Mouse (Mus musculus) thymus, postnatal 0 days (tissue): Measurements from ENCODE around the gene Mef2a. TPM values are rescaled to one million over a fixed set of nuclear protein-coding genes. Genes with fewer than 3 reads are reported as not detected.
"Not testable (repeated sequence)": the region's sequence is repeated elsewhere in the genome, so short reads cannot be mapped to it uniquely, and the experiment has no call there.

Experiments used
- DNase-seq: peaks from one replicate; pipeline ENCODE4 v3.0.0-alpha.2; 2015; ENCODE audit warnings: low spot score
- polyA plus RNA-seq: library from polyadenylated mRNA; unstranded; fragments of >200 nt; fragmentation: Nextera tagmentation; extraction: Ambion mirVana; gene quantifications from 2 replicates; pipeline ENCODE4 v1.2.1, GENCODE M21; 2015

Gene Mef2a
- polyA plus RNA-seq, 1 experiment from 2014 or later = 64.9 TPM

DNA sequence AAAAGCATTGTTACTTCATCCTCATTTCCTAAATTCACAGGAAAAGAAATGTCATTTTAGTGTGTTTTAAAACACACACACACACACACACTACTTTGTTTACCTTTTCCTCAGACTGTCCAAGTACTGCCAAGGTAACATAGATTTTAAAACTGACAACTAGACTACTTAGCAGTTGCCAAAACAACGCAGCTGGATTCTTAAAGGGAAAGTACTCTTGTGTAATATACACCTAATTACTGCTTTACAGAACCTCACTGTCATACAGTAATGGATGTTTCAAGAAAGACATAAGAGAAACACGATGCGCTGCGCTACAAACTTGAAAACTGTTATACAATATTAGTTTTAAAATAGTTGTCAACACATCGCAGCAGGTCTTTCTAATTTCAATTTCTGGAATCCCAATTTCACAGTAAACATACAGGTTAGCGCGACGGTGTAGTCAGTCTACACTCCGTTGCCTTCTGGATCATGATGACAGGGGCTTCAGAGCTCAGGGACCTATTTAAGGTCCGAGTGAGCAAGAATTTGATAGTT lies 1.2 kb downstream of the Mef2a start:
- DNase-seq = peak; percentile 36

DNA sequence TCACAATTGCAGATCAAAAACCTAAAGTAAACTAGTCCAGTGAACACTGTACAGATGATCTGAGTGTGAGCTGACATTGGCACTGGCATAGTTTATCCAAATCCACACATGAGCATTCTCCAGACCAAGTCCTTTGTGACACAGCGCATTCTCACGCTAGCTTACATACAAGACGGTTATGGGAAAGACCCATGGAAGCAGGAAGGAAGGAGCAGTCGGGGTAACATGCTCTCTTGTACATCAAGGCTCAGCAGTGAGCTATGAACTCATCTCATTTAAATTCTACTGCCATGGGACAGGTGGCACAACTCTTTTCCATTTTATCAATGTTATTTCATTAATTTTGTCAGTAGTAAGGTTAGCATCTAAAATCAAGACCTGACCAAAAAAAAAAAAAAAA lies 3.0 kb downstream of the Mef2a start:
- DNase-seq = no peak

DNA sequence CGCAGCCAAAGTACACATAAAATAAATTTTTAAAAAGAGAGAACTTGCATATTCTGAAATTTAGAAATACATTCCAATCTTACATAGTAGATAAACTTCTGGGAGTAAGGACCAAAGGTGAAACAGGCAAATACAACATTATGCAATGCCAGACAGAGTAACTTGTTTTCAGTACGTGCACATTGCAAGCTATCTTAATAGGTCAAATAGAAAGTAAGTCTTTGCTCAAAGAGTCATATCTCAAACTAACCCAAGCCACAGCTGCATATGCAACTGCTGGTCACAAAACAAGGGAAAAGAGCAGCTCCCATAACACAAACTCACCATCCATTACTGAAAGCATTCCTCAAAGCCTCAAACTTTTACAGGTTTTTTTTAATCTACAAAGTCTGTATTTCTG lies 4.3 kb downstream of the Mef2a start:
- DNase-seq = no peak

DNA sequence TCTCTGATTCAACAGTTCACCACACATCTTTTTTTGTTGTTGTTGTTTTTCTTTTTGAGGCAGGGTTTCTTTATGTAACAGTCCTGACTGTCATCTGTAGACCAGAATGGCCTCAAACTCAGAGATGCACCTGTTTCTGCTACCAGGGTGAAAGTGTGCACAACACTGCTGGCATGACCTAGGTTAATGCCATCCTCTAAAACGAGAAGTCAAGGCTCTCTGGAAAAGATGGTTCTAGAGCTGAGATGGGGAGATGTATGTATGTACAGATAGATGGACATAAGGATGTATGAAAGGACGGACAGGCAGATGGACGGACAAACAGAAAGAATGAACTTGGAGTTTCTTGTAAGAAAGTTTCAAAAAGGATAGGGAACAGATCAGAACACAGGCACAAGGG lies 12.1 kb downstream of the Mef2a start:
- DNase-seq = no peak

DNA sequence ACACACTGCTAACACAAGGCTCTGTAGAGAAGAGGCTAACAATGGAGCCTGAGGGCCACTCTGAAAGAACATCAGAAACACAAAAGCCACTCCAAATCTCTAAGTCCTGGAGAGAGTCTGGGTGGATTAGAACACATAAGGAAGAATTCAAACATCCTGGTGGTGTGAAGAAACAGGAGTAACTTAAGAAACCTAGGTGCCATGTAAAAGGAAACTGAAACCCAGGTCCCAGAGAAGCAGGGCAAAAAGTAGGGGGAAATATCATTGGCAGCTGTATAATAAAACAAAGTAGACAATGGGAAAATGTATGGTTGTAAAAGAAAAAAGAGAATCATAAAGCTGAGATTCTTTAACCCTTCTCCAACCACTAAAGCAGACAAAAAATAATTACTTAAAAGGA lies 12.8 kb downstream of the Mef2a start:
- DNase-seq = no peak

DNA sequence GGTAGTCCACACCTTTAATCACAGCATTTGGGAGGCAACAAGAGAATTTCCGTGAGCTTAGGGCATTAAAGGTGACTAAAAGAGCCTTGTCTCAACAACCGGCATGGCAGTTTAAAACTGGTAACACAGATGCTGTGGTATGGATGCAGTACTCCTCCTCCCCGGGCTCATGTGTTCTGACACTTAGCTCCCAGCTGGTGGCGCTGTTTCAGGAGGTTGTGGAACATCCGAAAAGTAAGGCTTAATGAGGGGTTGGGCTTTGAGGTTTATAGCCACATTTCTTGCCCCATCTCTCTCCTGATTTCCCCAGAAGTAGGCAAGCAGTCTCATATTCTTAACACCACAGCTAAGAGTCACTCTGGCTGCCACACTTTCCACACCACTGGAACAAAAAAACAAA lies 16.8 kb downstream of the Mef2a start:
- peak; percentile 23 for DNase-seq

DNA sequence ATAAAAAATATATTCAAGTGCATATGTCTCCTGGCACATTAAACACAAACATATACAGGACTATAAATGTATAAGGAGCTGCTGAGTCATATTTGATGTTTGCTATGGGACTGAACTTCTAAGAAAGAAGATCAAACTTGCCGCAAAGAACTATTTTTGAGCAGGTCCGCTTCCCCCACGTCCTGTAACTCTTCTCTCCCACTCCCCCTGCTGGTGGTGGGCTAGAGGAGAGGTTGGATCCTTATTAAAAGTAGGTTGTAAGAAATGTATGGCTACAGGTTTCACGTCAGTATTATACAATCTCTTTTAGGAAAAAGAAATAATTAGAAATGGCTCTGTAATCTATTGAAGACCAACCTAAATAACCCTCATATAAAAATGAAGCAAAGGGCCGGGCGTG lies 19.0 kb downstream of the Mef2a start:
- peak; percentile 87 for DNase-seq

DNA sequence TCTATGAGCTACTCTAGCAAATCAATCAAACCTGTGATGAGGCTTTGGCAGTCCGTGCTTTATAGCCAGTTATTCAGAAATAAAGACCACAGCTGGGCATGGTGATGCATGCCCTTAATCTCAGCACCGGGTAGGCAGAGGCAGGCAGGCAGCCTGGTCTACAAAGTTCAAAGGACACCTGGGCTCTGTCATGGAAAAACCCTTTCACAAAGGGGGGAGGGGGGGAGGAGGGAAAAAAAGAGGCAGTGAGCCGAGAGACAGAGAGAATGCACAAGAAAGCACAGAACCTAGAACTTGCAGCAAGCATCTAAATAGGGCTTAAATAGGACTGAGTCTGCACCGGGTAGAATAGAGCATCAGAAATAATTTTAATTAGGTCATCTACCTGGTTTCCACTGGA lies 19.7 kb downstream of the Mef2a start:
- DNase-seq = peak; percentile 42

DNA sequence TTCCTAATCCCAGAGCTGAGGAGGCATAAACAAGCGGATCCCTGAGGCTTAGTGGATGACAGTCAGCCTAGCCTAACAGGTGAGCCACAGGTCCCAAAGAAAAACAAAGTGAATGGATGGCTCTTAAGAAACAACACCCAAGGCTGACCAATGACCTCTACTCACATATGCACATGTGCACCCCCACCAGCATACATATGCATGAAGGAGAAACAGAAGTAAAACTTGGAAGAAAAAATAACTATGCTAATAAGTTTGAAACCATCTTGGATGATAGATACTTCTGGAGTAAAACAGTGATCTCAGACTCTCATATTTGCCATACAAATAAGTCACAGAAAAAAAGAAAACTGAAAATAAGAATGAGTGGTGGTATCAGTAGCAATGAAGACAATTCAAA lies 28.2 kb downstream of the Mef2a start:
- DNase-seq = no peak

DNA sequence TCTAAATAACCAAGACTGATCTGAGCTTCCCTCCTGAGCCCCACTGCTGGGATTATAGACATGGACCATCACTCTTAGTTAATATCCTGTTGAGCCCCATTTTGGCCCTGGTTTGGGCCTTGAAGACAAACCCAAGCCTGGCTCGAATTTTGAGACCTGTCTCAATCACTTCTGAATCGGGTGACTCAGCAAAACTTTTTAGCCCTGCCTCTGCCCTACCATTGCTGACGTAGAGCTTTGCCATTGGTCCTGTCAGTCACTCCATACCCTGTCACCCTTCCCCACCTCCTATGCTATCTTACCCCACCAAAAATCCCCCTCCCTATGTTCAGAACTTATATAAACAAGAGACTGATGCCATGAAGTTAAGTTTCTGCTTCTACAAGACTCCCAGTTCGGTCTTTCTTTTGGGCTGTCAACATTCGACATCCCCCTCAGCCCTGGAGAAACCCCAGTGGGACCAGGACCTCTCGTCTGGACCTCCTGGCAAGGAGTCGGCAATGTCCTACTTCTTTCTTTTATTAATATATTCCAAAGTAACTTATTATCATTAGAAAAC lies 30.5 kb downstream of the Mef2a start:
- DNase-seq = no peak

DNA sequence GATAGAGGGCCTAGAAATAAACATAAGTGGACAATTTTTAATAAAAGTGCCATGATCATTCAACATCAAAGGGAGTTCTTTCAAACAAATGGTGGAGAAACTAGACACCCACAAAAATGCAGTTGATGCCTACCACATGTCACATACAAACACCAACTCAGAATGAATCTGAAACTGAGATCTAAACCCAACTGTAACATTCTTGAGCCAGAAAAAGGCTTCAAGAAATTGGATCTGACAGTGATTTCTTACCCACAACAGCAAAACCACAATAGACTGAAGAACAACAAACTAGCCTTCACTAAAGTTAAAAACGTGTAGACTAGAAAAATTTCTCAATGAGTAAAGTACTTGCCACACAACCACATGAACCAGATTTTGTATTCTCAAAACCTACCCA lies 52.3 kb downstream of the Mef2a start:
- no peak for DNase-seq

DNA sequence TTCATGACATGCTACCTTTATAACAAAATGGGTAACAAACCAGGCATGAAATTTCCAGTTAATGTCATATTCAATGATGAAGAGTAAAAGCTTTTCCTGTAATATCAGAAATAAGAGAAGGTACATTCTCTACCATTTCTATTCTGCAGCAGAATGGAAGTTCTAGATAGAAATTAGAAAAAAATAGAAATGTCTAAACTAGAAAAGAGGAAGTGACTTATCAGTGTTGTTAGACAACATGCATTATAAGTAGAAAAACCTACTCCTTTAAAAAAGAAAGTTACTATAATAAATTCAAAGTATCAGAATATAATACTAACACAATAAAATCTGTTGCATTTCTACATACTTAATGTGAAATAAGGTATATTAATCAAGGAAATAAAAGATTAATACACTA lies 54.0 kb downstream of the Mef2a start:
- no peak for DNase-seq

DNA sequence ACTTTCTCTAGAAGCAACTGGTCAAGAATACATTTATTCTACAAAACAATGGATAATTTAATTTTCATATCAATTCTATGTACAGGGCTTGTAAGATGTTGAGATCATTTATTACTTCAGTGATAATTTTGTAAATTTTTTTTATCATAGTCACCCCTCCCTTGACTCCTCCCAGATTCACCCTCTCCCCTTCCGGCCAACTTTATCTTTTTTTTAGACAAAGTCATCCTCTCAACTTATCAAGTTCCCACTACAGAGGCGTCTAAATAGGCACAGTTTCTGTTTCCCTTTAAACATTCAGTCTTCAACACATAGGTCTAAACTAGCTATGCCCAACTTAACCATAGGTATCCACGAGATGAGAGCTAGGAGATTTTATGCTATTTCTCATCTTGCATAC lies 59.5 kb downstream of the Mef2a start:
- no peak for DNase-seq

DNA sequence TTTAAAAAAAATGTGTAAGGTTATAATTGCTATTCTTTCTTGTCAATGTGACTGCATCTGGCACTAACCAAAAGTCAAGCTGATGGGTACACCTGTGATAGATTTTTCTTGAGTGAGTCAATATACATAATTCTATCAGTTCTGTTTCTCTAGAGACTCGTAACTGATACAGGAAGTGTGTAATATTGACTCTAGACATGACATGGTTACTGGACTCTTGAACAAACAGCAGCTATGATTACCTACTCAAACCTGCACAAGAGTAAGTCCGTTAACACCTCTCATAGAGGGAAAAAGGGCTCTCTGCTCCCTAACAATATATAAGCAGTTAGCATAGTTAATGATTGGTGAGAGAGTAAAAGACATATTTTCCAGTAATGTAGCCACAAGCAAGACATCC lies 62.5 kb downstream of the Mef2a start:
- DNase-seq = no peak

DNA sequence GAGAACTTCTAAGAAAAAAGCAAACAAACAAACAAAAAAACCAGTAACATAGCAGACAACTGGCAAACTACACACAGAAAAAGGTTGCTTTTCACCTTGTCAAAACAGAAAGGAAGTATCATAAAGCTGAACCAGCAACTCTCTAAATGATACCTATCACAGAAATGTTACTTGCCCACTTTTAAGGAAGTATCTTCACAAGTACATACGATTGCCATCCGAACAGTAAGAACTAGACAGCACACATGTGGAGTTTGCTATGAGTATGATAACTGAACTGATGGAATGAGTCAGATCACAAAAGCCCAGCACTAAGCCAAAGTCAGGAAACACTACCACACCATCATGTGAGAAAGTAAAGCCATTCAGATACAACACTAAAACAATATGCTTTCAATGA lies 64.6 kb downstream of the Mef2a start:
- no peak for DNase-seq

DNA sequence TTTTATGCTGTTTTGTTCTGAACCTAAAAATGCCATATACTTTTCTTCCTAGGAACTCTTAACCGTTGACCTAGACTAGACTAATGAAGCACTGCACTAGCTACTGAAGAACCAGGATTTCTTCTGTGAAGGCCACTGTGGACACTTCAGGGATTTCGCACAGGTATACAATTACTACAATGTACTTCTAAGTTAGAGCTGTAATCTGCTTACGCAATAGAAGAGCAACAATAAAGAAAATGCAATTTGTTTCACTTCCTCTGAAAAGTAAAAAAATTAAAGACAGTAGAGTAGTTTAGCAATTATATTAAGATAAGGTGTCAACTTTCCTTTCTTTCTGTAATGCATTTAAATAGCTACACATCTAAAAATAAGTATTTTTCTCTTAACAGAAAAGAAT lies 65.6 kb downstream of the Mef2a start:
- no peak for DNase-seq

DNA sequence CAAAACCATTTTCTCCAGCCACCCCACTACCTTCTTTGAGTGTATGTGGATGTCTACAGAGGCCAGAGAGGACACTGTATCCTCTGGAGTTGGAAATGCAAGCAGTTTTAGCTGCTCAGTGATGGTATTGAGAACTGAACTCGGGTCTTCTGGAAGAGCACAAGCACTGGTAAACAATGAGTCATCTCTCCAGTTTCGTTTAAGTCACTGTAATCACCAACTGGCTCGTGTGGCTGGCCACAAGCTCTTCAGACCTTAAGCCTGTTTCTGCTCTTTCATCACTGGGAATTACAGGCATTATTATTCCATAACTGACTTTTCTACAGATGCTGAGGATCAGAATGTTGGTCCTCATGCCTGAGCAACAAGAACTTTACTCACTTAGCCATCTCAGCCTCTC lies 67.7 kb downstream of the Mef2a start:
- DNase-seq = no peak

DNA sequence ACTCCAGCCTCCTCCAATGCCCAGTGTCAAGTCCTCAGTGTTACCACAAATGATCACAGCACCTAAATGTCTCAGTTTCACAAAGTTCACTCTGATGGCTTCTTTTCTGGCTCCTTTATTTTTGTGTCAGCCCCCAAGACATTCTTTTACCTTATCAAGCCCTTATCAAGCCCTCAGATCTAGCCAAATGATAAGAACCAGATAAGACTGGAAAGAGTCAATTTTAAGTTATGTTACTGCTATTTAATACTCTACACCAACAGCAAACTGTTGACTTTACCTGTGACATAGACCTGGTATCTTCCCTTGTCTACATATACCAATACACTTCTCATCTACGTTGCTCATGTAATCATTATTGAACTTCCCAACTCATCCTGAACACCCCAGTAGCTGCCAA lies 76.2 kb downstream of the Mef2a start:
- DNase-seq = no peak

DNA sequence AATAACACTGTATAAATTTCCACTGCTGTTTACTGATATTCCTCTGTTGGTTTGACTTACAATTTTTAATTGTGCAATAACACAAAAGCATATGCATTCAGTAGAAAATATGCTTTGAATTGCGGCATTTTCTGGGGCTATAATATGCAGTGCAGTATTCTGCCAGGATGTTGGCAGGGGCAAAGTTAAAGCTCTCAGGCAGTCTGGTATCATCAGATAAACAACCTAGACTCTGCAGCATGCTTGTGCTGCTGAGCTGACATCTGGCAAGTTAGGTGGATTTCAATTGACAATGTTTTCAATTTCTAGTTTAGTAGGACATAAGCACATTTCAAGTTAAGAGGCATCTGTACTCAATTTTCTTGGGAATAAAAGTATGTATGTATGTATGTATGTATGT lies 81.3 kb downstream of the Mef2a start:
- no peak for DNase-seq

DNA sequence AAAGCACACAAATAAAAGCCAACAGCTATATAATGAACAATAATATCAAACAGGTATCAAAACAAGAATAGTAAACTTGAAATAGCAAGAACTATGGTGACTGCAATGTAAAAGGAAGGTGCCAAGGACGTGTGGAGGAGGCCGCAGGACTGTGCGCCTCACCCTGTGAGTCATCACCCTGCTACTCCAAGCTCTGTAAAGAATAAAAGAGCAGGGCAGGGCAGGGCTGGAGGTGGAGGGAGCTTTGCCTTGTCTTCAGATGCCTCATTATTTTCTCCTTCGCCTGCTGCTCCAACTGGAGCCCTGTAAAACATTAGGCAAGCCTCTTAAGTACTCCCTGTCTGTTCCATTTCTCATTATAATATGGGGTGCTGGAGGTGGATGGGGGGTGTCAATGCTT lies 85.2 kb downstream of the Mef2a start:
- no peak for DNase-seq

DNA sequence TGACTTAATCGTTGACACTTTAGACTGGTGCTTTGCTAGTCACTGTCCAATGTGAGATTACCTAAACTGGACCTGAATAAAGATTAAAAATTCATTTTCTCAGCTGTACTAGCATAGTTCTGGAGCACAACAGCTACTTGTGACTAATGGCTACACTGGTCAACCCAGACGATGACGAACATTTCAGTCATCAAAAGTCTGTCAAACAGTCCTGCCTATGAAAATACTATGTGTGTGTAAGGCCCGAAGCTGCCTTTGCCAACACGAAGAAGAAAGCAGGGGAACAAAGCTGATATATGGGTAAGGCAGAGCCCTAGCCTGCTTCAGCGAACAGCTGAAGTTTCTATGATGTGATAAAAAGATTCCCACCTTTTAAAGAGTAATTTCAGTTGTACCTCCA lies 89.1 kb downstream of the Mef2a start:
- DNase-seq = no peak

DNA sequence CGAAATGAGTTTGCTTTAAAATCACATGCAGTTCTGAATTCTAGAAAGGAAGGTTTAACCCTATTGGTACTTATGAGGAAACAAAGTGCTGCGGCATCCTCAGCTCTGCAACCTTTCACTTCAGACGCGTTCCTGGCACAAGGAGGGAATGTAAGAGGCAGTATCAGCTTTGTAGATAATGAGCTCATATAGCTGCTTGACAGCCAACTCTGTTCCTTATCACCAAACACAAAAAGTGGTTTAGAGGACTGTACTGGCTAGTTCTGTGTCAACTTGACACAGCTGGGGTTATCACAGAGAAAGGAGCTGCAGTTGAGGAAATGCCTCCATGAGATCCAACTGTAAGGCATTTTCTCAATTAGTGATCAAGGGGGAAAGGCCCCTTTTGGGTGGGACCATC lies 102.2 kb downstream of the Mef2a start:
- not testable (repeated sequence) for DNase-seq

DNA sequence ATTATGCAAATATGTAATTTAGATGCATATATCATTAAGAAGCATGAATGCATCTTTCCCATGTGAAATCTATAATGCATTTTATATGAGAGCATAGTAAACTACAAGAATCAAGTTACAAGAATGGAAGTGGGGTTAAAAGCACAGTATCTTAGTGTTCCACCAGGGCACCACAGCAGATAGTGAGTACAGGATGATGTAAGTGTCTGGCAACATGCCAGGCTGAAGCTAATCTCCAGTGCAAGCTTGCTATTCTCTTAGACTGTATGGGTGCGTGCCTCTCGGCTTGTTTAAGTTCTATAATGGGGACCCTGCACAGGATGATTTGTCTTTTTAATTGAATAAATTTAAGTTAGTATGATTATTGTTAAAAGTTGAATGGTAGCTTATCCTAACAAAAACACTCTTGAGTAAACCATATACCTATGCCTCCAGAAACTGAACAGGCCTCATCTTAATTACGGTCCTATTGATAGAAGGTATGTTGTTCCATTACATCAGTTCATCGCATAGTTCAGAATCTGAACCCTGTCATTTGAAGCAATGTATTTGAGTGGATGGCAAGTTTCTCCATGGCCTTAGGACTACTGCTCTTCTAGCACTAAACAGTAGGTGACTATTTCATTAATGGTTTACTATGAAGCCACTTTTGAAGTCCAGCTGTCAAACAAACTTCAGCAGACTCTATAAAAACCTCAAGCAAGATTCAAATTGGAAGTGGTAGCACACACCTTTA lies 112.7 kb downstream of the Mef2a start:
- no peak for DNase-seq
